Mouse (Mus musculus) c-Kit-positive CD71-positive TER-119-negative erythroid progenitor cells, embryonic 14.5 days (primary cell): ENCODE measurements around the gene Asb2.

Experiments
- DNase-seq: peaks from one replicate; pipeline ENCODE4 v3.0.0-alpha.2; 2013; ENCODE audit warnings: low read depth

Asb2 gene

DNA sequence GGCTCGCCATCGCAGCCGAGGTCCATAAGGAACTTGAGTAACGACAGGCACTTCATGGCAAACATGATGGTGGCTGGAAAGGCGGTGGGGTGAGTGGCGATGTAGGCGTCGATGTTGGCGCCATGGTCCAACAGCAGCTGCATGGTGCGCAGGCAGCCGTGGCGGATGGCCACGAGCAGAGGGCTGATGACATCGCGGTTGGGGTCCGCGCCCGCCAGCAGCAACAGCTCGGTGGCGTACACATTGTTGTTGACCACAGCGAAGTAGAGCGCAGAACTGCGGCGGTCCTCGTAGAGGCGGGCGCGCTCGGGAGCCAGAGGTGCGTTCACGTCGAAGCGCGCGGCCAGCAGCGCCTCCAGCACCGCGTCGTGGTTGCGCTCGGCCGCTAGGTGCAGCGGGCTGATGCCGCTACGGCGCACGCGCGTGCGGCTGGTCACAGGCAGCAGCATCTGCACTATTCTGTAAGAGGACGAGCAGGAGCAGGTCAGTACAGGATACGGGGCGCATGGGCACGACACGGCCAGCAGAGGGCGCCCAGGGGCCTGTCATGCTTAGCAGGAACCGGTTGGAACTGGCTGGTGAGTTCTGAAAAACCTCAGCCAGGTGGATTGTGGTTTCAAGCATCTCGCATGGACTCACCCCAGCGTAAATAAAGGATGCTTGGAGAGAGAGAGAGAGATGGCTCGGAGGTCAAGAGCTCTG, 30.5 kb downstream of the Asb2 start:
- DNase-seq, result peak; percentile 41

DNA sequence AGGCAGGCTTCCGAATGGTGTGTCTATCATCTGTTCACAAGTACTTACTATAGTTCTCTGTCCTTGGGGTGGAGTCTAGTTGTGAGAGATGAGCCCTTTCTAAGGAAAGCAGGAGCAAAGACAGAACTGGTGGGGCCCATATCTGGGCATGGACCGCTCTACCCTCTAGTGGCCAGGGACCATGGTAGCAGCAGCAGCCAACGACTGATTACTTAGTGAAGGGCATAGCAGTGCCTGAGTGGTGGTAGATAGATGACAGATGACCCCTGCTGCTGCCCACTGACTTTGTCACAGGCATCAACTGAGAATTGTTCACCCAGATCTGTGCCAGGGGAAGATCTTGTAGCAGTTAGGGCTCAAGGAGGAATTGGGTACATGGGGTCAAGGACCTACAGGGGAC, 33.0 kb downstream of the Asb2 start:
- no peak for DNase-seq

DNA sequence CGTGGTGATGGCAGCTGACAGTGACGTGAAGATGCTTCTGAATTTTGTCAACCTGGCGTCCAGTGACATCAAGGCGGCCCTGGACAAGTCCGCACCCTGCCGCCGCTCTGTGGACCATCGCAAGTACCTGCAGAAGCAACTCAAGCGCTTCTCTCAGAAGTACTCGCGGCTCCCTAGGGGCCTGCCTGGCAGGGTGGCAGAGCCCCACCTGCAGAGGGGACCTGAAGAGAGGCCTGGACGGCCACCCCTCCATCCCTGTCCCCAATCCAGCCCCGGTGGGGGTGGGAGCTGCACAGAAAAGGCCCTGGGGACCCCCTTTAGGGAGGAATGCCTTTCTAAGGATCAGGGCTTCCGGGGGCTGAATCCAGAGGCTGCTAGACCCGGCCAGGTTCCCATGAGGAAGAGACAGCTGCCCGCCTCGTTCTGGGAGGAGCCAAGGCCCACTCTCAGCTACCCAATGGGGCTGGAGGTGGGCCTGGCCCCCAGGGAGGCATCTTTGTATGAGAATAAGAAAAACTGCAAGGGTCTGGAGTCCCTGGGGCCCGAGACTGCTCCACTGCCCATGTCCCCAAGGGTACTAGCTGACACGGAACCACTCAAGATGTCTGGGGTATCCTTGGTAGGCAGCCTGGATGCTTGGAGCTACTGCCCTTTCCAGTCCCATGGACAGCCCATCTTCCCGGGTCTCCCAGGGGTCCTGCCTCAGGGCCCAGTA, 39.8 kb downstream of the Asb2 start:
- no peak for DNase-seq

DNA sequence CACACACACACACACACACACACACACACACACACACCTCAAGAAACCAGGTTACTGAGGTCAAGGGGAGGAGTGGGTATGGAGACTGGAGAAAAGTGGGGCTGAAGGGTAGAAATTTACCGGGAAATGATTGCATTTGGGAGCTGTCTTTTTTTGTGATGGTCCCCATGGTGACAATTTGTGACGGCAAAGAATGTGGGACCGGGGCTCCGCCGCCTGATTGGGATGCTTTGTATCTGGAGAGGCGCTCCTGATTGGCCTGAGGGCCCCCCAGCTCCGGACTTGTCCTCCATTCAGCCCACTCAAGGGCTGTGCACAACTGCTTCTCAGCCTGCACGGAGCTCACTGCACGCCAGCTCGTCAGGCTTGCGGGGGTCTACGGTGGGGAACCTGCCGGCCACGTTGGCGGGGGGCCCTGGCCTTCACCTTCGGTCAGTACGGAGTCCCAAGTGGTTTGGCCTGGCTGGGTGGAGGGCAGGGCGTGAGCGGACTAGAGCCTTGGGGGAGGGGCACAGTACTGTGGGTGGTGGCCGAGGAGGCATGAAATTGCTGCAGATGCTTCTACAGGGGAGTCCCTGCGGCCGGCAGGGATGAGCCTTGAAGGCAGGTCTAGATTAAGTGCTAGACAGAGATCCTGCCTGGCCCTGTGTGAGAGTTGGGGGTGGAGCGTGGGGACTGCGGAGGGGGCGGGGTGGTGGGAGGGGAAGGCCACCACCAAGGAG, 41.0 kb downstream of the Asb2 start:
- DNase-seq, result no peak

DNA sequence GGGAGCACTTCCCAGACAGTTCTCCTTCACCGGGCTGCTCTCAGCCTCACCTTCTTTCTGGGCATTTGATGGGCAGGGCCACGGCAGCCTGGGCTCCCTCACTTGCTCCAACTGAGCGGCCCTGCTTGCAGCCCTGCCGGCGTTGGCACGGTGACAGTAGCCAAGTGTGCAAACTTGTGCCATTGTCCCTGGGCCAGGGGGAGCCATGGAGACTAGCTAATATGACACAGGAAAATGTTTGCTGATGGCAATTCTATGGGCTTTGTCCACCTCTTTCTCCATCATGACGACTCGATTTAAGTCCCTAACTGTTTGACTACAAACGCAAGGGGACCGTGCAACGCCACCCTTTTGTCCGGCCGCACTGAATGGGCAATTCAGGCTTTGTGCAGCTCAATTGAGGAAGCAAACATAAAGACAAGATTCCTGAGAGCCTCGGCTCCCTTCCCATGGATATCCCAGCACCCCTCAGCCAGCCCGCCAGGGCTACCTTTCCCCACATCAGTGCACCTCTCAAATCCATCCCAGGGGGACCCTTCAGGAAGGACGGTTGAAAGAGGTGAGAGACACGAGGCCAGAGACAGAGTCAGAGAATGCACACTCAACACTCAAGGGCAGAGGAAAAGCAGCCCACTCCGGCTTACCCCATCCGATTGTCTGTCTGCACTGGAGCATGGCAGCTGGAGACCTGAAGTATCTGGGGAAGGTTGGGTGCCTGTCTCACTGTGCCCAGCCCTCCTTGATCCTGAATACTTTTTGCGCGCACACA, 41.7 kb downstream of the Asb2 start:
- no peak for DNase-seq

DNA sequence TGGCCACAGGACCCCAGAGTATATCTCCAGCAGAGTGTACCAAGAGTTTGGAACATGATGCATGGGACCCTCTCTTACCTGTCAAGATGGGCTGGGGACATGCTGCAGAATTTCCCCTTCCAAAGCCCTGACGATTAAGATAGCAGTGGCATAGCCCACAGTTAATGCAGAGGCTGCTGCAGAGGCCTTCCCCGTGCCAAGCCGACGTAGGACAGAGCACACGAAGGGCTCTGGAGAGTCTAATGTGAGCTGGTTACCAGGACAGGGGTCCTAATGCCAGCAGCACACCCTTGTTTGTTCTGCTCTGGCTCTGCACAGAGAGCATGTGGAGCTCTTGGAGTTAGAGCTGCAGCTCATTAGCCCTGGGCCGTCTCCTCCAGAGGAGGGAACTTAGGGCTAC, 42.5 kb downstream of the Asb2 start:
- DNase-seq, result no peak

DNA sequence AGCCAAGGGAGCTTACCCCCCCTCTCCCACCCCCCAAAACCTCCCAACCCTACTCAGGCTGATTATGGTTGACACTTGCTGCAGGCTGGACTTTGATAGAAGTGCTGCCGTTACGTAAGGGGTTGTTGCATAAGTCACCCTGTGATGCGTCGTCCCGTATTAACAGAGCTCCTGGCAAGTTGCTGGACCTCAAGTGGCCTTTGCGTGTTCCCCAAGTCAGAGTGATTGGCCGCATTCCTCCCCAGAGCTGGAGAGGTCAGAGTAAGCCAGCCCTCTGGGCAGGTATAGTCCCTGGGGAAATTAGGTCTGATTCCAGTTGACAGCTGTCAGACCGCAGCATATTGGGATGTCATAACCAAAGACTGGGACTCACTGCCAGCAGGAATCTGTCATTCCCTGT, 43.9 kb downstream of the Asb2 start:
- DNase-seq, result no peak

DNA sequence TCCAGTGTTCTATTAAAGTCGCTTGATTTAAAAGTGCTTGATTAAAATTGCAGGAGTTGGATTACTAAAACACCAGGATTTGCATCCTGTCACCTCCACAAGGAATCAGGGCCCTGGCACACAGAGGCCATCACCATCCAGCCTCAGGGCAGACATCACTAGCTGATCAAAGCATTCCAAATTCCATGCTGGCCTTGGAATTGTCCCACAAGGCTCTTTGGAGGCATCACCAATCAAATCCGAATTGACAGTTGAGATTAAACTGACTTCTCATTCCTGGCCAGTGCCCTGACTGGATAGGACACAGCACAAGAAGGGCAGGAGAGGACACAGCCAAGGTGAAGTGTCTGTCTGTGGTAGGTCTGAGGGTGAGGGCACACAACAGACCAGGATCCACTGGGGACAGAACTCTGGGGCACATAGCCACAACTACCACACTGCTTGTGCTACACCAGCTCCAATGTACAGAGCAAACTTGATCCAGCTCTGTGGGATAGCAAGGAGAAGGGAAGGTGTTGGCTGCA, 45.0 kb downstream of the Asb2 start, which contains the start of gene Fam181a:
Fam181a (plus strand) TSS at position 232 of the 524 bp plus-strand sequence.
- DNase-seq, result no peak

DNA sequence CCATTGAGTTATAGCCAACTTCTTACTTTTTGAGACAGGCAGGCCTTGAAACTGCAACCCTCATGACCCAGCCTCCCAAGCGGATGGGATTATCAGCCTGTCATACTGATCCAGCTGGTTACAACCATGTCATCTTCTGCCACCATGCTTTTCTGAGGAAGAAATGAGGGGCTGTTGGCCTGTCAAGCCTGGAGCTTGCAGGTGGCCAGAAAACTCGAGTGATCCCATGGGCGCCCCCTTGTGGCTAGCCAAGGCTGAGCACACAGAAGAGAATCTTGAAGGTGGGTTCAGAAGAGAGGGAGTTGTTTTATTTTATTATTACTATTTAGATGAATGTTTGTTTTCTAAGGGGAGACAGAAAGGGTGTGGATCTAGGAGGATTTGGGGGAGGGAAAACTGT, 49.1 kb downstream of the Asb2 start:
- DNase-seq, result no peak

DNA sequence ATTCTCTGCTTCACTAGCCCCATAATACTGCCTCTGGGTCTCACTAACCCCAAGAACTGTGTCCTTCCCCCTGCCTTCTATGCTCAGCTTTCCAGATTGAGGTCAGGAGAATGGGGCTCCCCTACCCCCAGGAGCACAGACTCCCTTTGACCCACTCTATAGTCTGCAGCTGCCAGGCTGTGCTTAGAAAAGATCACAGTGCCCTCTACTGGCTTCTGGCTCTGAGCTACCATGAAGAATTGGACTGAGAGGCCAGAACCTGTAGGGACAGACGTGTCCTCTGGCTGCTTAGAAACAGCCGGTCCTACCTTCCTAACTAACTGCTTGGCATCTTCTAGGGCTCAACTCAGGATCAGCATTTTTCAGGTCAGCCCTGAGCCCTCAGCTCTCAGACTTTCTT, 49.6 kb downstream of the Asb2 start:
- no peak for DNase-seq

DNA sequence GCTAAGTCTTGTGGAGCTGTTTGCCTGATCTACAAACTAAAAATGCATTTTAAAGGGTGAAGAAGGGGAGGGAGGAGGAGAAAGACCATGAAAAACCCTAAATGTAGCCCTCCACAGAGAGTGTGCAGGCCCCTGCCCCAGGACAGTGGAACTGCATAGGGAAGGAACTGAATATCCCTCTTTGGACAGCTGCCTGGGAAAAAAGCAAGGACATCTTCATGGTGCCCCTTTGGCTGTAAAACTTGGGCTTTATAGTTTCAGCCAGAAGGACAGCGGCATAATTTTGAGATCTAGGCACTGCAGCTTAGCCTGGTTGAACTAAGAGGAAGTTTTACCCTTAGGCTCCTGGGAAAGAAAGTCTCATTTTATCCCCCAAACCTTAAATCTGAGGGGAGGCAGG, 52.8 kb downstream of the Asb2 start:
- DNase-seq, result no peak

DNA sequence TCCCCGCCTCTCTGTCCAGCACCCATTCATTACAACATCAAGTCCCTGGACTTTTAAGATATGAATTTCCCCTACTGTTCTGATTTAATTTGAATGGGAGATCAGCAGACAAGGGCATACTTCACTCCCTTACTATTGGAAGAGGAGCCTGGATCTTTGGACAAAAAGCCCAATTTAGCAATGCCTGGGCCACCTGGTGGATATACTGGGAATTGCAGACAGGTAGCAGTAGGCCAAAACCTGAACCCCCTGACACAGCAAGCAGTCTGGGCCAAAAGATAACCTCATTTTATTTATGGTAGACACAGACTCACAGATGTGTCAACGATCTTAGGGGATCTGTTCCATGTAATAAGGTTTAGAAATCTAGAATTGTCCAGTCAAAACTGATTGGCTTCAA, 54.2 kb downstream of the Asb2 start:
- peak; percentile 11 for DNase-seq

DNA sequence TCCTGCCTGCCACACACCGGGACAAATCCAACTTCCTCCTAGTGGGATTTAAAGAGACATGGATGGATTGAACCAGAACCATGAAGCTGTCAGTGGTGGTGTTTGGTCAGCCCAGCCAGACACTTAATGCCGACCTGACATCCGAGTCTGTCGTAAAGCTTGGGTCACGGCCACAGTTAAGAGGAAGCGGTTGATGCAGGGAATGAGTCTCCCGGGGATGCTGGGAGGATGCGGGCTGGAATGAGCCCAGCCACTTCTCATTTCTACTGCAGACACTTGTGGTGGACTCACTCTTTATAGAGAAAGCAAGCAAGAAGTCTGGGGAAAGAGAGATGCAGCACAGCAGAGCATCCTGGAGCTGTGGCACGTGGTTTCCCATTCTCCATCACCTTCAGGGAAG, 55.3 kb downstream of the Asb2 start:
- no peak for DNase-seq

DNA sequence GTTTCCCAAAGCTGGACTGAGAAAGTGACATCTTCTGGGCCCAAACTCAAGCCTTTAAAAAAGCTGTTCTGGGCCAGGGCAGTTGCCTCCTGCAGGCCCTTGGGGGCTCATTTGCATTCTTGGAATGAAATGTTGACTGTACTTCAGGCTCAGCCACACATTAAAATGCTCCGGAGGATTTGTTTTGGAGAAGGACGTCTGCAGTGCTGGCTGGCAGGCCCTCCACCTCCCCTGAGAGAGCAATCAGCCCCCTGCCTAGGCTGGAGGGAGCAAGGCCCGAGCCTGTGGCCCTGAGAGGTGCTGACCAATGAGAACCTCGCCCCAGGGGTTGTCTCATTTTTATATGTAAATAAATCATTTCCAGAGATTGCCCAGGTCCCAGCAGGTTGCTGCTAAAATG, 59.5 kb downstream of the Asb2 start:
- no peak for DNase-seq

DNA sequence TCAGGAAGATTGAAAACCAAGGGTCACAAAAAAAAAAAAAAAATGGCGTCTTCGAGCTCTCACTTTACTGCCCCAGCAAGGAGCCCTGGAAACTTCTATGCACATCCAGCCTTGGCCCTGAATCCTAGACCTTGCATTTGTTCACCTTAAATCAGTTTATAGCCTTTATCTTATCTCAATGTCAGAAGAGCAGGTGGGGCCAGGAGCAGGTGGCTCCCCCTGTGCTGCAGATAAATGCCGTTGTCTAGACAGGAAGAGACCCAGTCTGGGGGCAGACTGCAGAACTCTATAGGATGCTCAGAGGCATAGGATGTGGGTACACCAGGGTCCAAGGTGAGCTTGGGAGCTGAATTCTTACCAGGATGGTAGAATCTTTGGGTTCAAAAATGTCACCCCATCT, 63.4 kb downstream of the Asb2 start:
- DNase-seq, result no peak

DNA sequence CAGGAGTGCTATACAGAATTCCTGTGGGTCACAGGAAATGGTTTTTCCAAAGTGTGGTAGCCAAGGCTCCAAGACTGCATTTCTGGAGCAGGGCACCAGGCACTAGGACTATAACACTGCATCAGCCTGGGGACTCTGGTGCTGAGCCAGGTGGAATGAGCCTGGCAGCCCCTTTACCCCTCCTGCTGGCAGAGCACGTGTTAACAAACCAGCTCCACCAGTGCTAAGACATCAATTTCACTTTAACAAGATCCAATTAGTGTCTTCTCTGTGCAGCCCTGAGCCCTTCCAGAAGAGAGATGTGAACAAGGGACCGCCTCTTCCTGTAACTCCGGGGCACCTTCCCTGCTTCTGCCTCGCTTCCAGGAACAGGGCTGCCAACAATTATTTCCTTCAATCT, 68.5 kb downstream of the Asb2 start:
- DNase-seq, result no peak

DNA sequence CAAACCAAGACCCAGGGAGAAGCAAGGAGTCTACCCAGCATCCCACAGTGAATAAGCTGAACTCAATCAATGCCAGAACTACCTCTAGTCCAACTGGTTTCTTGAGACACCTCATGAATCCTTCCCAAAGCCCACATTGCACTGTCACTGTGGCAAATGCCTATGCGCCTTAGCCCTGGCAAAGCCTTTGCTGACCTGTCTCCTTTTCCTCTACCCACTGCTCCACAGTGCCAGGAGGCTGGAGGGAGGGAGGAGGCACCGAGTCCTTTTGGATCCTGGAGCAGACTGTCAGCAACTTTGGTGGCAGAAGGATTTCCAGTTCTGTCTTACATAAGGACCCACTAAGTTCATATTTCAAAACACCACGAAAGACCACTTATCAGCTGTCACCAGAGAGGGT, 72.4 kb downstream of the Asb2 start:
- no peak for DNase-seq

DNA sequence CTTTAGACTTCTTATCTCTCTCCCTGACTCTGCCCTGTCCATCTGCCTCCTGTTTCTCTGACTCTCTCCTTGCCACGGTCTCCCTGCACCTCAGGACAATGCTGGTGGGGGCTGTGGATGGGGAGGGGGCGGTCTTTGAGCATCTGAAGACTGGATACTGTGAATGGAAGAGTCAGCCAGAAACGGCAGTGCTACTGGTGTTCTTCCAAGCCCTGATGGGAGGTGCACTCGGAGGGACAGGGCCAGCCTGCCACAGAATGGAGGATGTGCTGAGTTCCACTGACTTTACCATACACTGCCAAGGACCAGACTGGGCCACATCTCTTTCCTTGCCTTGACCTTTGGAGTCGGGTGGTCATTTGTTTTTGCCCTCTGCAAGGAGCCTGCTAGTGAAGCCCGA, 72.9 kb downstream of the Asb2 start:
- DNase-seq, result no peak

DNA sequence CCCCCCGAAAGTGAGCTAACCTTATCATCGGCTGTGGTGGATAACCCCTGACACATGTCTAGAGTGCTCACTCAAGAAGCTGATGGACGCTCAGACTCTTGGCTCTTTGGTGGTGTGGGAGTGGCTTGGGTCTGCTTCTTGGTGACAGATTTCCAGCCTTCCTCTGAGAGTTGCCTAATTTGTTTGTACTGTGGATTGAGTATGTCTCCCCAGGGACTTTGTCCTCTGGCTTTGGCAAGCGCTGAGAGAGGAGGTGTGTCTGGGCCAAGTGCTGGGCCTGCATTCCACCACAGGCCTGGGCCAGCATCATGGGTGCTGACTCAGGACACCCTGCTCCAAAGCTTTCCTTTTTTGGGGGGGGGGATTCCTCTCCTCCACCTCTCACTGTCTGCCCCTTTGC, 73.9 kb downstream of the Asb2 start:
- DNase-seq, result no peak

DNA sequence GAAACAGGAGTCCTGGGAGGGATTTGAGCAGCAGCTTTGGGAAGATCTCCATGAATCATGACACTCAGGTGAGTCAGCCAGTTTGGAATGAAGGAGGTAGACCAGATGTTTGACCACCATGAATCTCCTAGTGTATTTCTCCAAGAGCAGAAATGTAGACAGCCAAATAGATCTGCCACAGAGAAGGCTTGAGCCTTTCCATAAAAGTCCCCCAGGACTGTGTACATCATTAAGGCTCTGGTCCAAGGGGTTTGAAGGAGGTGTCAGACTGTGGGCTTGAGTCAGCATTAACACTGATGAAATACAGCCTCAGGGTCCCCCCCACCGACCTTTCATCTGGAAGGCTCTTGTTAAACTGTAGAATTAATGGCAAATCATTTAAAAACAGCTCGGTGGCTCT, 74.3 kb downstream of the Asb2 start:
- DNase-seq, result no peak

DNA sequence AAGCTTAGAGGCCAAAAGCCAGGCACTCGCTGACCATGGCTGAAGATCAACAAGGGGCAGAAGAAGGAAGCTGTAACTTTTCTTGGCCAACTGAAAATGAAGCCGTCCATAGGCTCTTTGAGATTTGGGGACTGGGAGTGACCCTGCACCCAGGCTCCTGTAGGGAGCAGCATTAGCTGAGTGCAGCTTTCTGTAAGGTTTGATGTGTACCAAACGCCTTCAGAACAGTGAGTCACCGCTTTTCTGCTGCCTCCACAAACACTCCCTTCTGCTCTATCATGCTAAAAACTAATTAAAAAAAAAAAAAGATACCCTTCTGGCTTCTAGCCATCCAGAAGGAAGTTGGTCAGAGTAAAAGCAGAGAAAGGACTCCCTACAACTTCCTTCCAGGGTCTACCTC, 79.4 kb downstream of the Asb2 start:
- no peak for DNase-seq

DNA sequence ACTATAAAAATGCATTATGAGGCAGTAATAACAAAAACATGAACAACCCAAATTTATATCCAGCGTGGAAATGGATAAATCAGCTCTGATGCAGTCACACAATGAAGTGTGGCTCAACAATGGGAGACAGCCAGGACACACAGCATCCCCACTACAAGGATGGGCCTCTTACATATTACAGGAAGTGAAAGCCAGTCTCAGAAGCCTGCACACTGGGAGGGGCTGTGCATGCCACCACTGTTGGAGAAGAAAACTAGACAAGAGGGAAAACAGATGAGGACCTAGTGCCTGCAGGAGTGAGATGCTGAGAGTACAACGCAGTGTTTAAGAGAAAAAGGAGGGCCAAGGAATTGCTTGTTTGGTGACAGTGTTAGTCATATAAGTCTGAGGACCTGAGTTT, 82.1 kb downstream of the Asb2 start:
- no peak for DNase-seq
